Mouse (Mus musculus) brain, embryonic 14.5 days (tissue): Measurements from ENCODE around the gene Ap4b1.

Source experiments
- CTCF ChIP-seq: fragments of 200-500 bp; IDR thresholded peaks from 2 replicates; pipeline ENCODE4 v1.5.1; 2012; ENCODE audit warnings: inconsistent platforms, mild to moderate bottlenecking, moderate library complexity, borderline replicate concordance; ENCODE audit not compliant: insufficient read depth, insufficient read length; ENCODE audit errors: extremely low read depth
- POLR2A ChIP-seq: fragments of 200-500 bp; IDR thresholded peaks from 2 replicates; pipeline ENCODE4 v1.6.1; 2012; ENCODE audit warnings: mild to moderate bottlenecking, inconsistent platforms, borderline replicate concordance; ENCODE audit not compliant: poor library complexity, insufficient read depth, insufficient read length, severe bottlenecking; ENCODE audit errors: extremely low read depth

DNA sequence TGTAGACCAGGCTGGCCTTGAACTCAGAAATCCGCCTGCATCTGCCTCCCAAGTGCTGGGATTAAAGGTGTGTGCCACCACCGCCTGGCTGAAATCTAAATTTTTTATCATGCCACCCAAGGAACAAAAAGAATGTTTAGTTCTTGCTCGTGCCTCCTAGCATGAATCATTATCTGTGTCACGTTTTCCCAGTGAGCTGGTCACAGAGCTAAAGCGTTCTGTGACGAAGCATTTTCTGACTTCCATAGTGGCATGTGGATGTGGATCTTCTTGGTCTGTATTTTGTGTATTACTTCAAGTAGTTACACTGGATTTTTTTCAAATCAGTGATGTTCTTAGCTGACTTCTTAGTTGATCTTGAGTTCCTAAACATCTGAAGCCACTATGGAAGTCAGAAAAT, 1.6 kb downstream of the Ap4b1 start:
- no peak for TF ChIP-seq CTCF
- no peak for TF ChIP-seq POLR2A
